Mouse (Mus musculus): Measurements from ENCODE around the gene Rfx5. TPM values are rescaled to one million over a fixed set of nuclear protein-coding genes. Genes with fewer than 3 reads are reported as not detected.
A peak's percentile ranks its signal among the peaks of the same experiment; 100 is the strongest.
"Not testable (repeated sequence)": the region's sequence is repeated elsewhere in the genome, so short reads cannot be mapped to it uniquely, and the experiment has no call there.

Gene Rfx5
- total RNA-seq (2021), result 10 to 100 TPM; 20.1 to 21.3 TPM
- long read RNA-seq, full-length matches to known transcripts, result 1 of 4 reads
- long read RNA-seq, partial matches to known transcripts, result 3 of 4 reads
- long read RNA-seq, other reads (novel, unspliced or antisense), result 0 of 4 reads

DNA sequence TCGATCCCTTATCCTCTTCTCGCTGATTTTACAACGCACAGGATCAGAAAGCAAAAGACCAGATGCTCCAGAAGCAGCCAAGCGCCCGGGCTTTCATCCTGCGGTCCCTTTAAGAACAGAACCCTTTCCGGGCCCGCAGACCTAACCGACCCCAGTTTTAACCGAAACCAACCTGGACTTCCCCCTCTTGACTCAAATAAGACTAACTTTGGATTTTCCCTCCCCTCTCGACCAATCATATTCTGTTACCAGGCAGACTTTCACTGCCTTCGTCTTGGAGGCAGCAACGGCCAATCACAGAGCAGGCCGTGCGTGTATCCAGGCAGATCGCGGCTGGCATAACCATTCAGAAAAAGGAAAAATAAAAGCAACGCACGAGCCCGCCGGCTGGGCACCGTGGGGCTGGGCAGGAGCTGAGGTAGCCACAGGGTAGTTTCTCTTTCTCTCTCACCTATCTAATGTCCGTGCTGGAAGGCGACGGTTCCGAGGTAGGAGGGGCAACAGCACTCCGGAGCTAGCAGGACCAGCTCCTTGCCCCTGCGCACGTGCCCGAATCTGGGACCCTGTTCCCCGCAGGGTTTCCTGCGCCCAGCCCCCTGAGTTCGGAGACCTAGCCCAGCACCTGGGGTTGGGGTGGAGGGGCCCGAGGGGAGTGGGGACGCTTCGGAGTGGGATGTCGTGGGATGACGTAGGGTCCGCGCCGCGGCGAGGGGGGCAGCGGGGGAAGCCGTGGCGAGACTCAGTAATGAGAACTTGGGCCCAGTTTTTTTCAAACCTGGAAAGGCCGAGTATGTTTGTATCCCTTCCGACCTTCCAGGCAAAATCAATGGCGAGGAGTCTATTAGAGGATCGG lies at the start of gene Rfx5:
Gene Rfx5 (plus strand): TSS at position 312 of the 853 bp plus-strand sequence.
- peak; percentile 87 to 89 for DNase-seq (ENCODE audit: low spot score in 2 of 2)

DNA sequence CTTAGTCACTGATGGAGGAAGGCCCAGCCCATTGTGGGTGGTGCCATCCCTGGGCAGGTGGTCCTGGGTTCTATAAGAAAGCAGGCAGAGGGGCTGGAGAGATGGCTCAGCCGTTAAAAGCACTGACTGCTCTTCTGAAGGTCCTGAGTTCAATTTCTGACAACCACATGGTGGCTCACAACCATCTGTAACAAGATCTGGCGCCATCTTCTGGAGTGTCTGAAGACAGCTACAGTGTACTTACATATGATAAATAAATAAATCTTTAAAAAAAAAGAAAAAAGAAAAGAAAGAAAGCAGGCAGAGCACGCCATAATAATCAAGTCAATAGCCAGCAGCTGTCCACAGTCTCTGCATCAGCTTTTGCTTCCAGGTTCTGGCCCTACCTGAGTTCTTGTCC lies 49.1 kb upstream of the Rfx5 start:
- not testable (repeated sequence) for DNase-seq (ENCODE audit: low spot score in 2 of 2)

DNA sequence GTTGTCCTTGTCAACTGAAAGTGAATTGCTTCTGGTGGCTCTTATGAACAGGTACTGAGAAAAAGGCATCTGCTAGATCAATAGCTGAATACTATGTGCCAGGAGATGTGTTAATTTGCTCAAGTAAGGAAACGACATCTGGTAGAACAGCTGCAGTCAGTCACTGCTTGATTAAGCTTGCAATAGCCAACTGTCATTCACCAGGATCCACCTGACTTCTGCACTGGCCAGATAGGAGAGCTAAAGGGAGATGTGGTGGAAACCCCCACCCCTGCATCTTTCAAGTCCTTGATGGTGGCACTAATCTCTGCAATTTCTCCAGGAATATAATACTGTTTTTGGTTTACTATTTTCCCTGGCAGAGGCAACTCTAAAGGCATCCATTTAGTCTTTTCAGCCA lies 47.4 kb upstream of the Rfx5 start:
- DNase-seq (ENCODE audit: low spot score in 2 of 2), result no peak

DNA sequence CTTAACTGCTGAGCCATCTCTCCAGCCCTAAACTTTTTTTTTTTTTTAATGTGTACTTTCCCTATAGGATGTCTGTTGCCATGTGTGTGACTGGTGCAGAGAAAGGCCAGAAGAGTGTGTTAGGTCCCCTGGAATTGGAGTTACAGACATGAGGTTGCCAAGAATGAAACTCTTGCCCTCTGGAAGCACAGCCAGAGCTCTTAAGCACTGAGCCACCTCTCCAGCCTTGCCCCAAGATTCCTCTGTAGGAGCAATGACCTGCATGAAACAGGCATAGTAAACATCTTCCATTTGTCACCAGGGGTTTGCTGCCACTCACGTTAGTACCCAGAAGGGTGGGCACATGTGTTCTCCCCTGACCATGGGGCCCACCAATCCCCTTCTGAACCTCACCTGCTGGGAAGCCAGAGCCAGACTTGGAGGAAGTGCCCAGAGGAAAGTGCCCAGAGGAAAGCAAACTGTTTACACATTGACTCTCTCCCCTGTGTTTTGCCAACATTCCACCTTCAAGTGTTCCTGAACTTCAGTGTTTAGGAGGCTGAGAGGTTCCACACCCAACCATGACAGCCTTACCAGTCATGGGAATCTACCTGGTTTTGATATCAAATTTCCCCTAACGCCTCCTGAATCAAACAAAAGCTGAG lies 42.7 kb upstream of the Rfx5 start:
- DNase-seq (ENCODE audit: low spot score in 2 of 2), result no peak

DNA sequence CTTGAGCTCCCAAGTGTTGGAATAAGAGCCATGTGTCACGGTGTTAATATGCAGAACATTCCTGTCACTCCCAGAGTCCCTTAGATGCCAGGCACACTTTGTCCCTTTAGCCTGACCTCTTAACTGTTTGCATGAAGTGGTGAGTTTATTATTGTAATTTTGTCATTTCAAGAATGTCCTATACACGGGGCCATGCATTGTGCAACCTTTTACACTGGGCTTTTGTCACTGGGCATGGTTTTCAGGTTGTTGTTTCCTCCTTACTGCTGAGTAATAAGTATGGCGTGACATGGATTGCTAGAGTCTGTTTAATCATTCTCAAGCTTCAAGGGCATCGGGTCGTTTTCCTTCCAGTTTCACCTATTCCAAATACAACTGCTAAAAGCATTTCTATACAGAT lies 40.1 kb upstream of the Rfx5 start:
- no peak for DNase-seq (ENCODE audit: low spot score in 2 of 2)

DNA sequence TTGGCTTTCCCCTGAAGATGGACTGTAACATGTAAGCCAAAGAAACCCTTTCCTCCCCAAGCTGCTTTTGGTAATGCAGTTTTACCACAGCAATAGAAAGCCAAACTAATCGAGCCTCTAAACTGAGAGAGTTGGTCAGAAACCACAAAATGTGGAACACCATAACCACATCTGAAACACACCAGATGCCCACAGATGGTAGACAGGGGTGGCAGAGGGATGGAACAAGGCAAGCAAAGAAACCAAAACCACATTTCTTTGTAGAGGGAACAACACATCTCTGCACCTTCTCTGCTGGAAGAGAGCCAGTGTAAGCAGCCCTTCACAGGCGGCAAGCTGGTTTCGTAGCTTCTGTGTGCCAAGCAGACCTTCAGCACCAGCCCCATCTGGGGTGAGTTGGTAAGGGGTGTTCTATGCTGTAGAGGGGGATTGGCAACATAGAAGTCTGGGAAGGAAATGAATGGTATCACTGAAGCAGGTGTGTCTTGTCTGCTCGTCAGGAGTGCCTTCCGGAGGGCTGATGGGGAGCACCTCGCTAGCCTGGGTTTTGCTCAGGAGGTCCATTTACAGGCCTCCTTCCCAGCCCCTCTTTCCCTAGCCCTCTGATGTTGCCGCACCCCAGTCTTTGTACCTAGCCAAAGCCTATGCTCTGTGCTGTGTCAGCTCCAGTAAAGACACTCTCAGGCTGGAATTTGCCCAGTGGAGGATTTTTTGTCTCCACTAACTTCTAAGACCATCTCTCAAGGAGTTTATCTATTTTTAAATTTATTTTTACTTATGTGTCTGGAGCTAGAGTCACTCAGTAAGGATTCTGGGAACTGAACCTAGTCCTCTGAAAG lies 37.8 kb upstream of the Rfx5 start:
- no peak for DNase-seq (ENCODE audit: low spot score in 2 of 2)

DNA sequence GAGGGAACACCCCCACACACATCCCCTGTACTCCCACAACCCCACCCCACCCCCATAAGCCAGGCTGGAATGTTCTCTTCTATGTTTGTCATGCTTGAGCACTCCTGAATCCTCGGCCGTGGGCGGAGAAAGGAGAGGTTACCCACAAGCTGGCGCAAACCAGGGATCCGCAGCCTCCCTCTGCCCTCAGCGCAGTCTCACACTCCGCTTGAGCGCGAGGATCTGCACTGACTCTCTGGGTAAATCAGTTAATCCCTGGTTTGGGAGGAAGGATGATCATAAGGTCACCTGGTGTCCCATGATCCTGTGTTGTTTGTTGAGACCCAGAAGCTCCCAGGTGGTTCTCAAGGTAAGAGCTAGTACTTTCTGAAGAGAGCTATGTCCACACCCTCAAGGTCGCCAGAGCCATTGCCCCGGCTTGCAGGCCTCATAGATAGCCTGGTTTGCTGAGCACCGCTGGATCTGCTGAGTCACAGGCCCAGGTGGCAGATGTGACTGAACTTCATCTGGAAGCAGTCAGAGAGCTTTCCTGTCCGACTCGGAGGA lies 36.0 kb upstream of the Rfx5 start:
- no peak for DNase-seq (ENCODE audit: low spot score in 2 of 2)

DNA sequence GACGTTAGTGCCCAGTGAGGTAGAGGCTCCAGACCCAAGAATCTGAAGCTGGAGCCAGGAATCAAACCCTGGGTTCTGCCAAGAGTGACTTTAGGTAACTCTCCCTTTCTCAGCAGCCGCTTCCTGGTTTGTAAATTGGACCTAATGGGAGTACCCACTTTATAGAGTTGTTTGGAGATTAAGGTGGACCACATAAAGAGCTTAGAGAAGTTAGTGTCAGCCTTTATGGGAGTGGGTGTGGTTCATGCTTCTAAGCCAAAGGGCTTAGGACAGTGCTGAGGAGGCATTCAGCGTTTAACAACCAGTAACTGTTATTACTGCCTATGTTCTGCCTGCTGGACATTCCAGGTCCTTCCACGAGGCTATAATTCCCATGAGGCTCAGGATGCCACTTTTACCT lies 35.0 kb upstream of the Rfx5 start:
- DNase-seq (ENCODE audit: low spot score in 2 of 2), result no peak

DNA sequence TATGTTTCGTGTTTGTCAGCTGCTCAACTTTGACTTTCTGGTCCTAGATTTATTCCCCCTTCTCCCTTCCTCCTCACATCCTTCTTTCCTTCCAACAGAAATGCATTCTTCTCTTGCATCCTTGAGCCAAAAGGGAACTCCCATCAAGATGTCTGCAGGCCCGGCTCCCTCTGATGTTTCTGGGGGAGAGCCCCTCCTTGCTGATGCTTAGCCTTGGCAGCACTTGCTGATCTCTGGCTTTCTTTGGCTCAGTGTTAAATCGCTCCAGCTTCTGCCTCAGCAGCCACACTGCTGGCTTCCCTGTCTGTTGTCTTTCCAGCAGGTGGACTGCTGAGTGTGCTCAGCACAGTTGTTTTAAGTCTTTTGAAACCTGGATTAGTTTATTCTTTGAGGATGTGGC lies 32.8 kb upstream of the Rfx5 start:
- no peak for DNase-seq (ENCODE audit: low spot score in 2 of 2)

DNA sequence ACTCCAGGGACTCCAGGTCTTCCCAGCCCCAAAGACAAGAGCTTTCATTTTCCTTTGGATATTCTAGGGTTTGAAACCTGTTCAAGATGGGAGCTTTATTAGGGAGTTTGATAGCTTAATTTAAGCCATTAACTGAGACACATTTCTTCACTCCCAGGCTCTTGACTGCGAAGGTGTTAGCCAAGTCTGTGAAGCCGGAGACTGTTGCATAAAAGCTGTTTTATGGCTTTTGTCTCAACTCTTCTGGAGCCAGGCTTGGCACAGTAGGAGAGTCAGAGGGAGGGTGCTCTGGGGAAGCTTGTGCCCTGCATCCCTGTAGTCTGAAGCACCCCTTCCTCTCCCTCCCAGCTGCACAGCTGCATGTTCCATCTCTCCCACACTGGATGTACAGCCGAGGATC lies 31.5 kb upstream of the Rfx5 start:
- no peak for DNase-seq (ENCODE audit: low spot score in 2 of 2)

DNA sequence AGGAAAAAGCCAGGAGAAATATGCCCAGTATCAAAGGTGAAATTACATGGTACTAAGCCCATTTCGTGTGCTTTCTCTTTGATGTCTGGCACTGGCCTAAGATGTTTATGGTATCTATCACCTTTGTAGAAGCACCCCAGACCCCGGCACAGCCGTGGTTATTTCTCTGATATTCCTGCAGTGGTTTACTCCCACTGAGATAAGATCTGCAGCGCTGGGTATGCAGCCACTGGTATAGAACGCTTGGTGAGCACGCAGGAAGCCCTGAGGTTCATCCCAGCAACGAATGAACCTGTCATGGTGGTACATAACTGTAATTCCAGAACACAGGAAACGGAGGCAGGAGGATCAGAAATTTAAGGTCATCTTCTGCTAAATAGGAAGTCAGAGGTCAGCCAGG lies 29.2 kb upstream of the Rfx5 start:
- DNase-seq (ENCODE audit: low spot score in 2 of 2), result no peak

DNA sequence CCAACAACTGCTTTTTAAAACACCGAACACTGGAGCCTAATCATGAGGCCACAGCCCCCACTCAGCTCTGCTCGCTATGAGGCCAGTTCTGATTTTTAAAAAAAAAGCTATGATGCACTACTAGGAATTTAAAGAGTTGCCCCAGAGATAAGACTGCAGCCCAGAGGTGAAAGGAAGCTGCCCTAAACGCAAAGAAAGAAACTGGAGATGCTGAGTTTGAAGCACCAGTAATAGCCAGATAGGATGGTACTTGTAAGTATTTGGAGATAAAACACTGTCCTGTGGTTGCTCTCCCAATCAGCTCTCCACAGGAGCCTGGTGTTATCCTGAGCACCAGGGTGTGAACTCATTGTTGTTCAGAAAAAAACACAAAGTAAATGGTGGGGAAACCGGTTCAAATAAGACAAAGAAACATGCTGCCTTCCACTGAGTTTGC lies 27.6 kb upstream of the Rfx5 start:
- not testable (repeated sequence) for DNase-seq (ENCODE audit: low spot score in 2 of 2)

DNA sequence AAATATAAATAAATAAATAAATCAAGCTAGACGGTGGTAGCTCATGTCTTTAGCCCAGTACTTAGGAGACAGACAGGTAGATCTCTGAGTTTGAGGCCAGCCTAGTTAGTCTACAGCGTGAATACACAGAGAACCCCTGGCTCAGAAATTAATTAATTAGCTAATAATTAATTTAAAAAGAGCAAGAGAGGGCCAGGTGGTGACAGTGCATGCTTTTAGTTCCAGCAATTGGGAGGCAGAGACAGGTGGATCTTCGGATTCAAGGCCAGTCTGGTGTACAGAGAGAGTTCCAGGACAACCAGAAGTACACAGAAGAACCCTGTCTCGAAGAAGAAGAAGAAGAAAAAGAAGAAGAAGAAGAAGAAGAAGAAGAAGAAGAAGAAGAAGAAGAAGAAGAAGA lies 24.9 kb upstream of the Rfx5 start:
- DNase-seq (ENCODE audit: low spot score in 2 of 2), result not testable (repeated sequence)

DNA sequence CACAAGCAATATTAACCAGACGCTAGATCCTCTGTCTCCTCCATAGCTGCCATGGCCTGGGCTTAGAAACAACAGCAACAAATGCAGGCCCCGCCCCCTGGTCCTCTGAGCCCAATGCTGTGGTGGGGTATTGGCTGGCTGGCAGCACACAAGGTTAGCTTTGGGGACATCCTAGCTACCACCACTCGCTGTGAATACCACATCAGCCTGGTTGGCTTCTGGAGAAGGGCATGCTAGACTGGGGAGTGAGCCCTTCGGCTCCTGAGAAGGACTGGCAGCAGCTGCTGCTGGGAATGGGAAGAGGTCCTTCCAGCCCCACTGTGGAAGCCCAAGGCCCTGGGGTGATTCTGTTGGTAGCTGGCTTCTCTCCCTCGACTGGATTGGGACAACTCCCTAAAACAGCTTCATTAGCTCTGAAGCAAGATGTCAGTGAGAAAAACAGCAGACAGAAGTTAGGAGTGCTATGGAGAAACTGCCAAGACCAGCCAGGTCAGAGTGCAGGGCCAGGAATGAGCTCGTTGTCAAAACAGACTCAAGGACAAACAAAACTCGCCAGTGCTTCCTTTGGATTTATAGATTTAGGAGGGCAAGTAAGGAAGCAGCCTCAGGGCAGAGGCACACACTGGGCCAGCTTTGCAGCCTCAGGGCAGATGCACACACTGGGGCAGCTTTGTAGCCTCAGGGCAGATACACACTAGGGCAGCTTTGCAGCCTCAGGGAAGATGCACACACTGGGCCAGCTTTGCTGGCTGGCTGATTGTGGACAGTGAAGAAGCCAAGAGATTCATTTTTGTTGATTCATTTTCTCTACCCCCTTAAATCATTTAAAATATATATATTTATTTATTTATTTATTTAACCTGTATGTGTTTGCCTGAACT lies 23.2 kb upstream of the Rfx5 start:
- not testable (repeated sequence) for DNase-seq (ENCODE audit: low spot score in 2 of 2)

DNA sequence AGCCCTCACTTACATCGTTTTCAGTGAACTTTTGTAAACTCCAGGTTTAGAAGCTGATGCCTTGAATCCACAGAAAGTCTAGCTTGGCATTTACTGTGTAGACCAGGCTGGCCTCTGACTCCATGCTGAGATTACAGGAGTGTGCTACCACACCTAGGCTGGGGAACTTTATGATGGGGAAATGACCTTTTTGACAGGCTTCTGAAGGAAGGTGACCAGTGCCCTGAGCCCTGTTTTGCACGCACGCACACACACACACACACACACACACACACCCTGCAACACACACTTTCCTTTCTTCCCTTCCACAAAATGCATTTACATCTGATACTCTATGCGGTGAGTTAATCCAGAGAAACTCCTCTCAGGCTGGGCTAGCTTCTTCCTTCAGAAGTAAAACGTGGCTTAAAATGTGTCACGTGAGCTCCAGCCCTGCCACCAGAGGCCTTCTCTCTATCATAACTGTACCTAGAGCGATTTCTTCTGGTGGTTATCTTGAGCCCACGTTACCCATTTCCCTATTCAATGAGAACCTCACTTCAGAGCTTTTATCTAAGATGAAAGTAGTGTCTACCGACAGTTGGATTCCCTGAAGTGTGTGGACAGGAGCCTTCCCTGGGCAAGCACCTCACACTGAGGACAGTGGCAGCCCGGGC lies 22.3 kb upstream of the Rfx5 start:
- not testable (repeated sequence) for DNase-seq (ENCODE audit: low spot score in 2 of 2)

DNA sequence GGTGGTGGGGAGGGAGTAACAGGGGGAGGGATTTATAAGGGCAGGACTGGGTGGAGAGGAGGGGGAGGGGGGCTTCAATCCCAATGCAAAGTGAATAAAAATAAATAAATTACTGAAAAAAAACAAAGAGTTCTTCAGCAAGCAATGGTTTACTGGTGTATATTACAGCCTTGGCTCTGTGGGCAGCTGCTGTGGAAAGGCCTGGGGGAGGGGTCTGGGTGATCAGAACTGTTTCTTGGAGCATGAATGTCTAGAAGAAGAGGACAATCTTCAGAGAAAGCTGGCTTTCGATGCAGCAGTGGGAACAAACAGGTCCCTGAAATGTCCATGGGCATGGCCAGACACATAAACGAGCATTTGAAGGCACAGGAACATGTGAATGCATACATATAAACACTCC lies 21.6 kb upstream of the Rfx5 start:
- DNase-seq (ENCODE audit: low spot score in 2 of 2), result not testable (repeated sequence)

DNA sequence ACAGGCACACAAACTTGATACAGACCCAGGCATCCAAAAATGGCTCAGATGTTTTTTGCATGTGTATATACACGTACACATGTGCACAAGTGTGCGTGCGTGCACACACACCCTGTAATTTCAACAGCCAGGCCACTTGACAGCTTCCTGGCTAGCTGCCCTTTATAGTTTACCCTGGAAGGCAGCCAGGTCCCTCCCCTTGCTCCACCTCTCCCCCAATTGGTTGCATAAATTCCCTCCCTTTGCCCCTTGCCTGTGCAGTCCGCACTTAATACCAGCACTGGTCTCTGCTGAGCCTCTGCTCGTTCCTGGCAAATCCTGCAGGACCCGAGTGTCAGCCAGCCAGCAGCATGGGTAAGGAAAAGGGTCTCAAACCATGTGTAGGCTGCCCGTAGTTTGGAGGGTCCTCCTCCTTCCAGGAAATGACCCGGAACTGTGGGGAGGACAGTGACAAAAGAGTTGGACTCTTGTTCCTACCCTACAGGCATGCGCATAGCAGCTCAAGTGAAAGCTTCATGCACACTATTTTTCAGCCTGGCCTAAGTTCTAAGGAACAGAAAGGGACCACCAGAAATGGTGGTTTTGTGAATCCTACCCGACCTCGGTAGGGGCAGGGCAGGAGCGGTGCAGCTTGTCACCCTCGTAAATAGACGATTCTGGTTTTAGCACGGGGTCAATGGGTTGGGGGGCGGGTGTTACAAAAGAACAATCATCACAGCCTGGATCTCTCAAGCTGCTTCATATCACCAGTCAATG lies 20.9 kb upstream of the Rfx5 start, which contains the start of gene Selenbp1:
Gene Selenbp1 (plus strand): TSS at position 248 of the 756 bp plus-strand sequence.
- peak; percentile 65 to 69 for DNase-seq (ENCODE audit: low spot score in 2 of 2)

DNA sequence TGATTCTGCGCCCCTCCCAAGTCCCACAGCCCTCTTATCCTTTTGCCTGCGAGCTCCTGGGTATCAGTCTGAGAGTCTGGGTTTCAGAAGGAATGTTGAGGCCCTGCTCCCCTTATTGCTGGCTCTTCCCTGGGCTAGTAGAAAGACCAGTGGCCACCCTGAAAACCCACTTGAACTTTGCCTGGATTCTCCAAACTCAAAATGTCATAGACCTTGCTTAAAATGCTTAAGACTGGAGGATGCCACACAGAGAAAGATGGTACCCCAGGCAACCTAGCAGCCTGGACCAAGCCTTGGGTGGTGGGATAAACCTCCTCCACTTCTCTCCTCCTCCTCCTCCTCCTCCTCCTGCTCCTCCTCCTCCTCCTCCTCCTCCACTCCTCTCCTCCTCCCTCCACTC lies 20.3 kb upstream of the Rfx5 start:
- DNase-seq (ENCODE audit: low spot score in 2 of 2), result not testable (repeated sequence)

DNA sequence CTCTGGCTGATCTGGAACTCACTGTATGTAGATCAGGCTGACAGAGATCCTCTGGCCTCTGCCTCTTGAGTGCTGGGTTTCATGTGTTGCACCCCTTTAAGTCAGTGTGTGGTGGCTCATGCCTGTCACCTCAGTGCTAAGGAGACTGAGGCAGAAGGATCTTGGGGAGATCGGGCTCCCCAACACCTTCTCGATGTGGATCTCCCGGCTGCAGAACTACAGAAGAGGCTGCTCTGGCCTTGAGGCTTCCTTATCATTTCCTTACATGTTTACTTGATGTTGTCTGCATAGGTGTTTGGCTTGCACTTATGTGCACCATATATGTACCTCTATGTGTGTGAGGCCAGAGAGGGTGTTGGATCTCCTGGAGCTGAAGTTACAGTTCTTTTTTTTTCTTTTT lies 19.3 kb upstream of the Rfx5 start:
- not testable (repeated sequence) for DNase-seq (ENCODE audit: low spot score in 2 of 2)
